Mouse (Mus musculus): ENCODE measurements around the gene Mamstr.
"Not testable (repeated sequence)": the region's sequence is repeated elsewhere in the genome, so short reads cannot be mapped to it uniquely, and the experiment has no call there.

Mamstr gene

GRCm38 (mm10) chr7:45654424-45655047, 14.8 kb downstream of the Mamstr start:
- DNase-seq, result no peak

GRCm38 (mm10) chr7:45660746-45661478, 21.1 kb downstream of the Mamstr start:
- DNase-seq, result no peak

GRCm38 (mm10) chr7:45661702-45662101, 21.9 kb downstream of the Mamstr start:
- DNase-seq, result not testable (repeated sequence)

GRCm38 (mm10) chr7:45665303-45666138, 25.7 kb downstream of the Mamstr start:
- no peak for DNase-seq

- no peak for DNase-seq
Measured at GRCm38 (mm10) chr7:45666161-45666560, 26.4 kb downstream of the Mamstr start, which contains the start of gene Fut2. Fut2 (minus strand) TSS chr7:45666394.

- DNase-seq, result no peak
Measured at GRCm38 (mm10) chr7:45667761-45668160, 28.0 kb downstream of the Mamstr start.

GRCm38 (mm10) chr7:45668921-45669320, 29.1 kb downstream of the Mamstr start:
- no peak for DNase-seq

GRCm38 (mm10) chr7:45677627-45678295, 38.0 kb downstream of the Mamstr start:
- no peak for DNase-seq

GRCm38 (mm10) chr7:45678513-45678912, 38.7 kb downstream of the Mamstr start:
- no peak for DNase-seq

GRCm38 (mm10) chr7:45679966-45680621, 40.3 kb downstream of the Mamstr start:
- DNase-seq, result no peak

- DNase-seq, result no peak
Measured at GRCm38 (mm10) chr7:45681046-45681736, 41.4 kb downstream of the Mamstr start.

GRCm38 (mm10) chr7:45682144-45683126, 42.7 kb downstream of the Mamstr start:
- peak; percentile 90 for DNase-seq

GRCm38 (mm10) chr7:45683396-45684050, 43.7 kb downstream of the Mamstr start, which contains the start of gene Ntn5:
Ntn5 (plus strand) TSS chr7:45684022.
- DNase-seq, result peak; percentile 50

- no peak for DNase-seq
Measured at GRCm38 (mm10) chr7:45685811-45686210, 46.0 kb downstream of the Mamstr start.

- no peak for DNase-seq
Measured at GRCm38 (mm10) chr7:45686841-45687240, 47.1 kb downstream of the Mamstr start.

- no peak for DNase-seq
Measured at GRCm38 (mm10) chr7:45689099-45689498, 49.3 kb downstream of the Mamstr start.

- DNase-seq, result no peak
Measured at GRCm38 (mm10) chr7:45689800-45690199, 50.0 kb downstream of the Mamstr start.

- no peak for DNase-seq
Measured at GRCm38 (mm10) chr7:45692364-45692763, 52.6 kb downstream of the Mamstr start.

GRCm38 (mm10) chr7:45693921-45694591, 54.3 kb downstream of the Mamstr start, which contains the start of gene Sec1:
Sec1 (minus strand) TSS chr7:45694402.
- DNase-seq, result no peak
